Mouse (Mus musculus): ENCODE data around the gene Ddx60. TPM values are rescaled to one million over a fixed set of nuclear protein-coding genes. Genes with fewer than 3 reads are reported as not detected.
"Not testable (repeated sequence)": the region's sequence is repeated elsewhere in the genome, so short reads cannot be mapped to it uniquely, and the experiment has no call there.

The Ddx60 gene
- polyA plus RNA-seq, 1 experiment from 2014 or later: 0.29 TPM

GRCm38 (mm10) chr8:61964591-61965375, 36.9 kb downstream of the Ddx60 start:
- H3K9ac ChIP-seq (ENCODE audit: low read length); H3K27ac ChIP-seq (ENCODE audit: low read depth, low read length); H3K4me2 ChIP-seq (ENCODE audit: low read length); H3K27me3 ChIP-seq (replicated peaks; ENCODE audit: control insufficient read depth, insufficient read depth, low read length); DNase-seq (ENCODE audit: low spot score); H3K9me3 ChIP-seq (replicated peaks; ENCODE audit: control insufficient read depth, low read length); H3K36me3 ChIP-seq (ENCODE audit: control insufficient read depth, insufficient read depth, low read length); H3K4me3 ChIP-seq (ENCODE audit: low read depth, low read length); ATAC-seq; H3K4me1 ChIP-seq (ENCODE audit: control insufficient read depth, insufficient read depth, low read length): not testable (repeated sequence)
- WGBS: 91% methylated on average over 4 of the region's 4 CpGs

- H3K4me3 ChIP-seq (ENCODE audit: low read depth, low read length): no peak overlapping the region
- no peaks in the 10 kb centered on the region for H3K4me1 ChIP-seq (ENCODE audit: control insufficient read depth, insufficient read depth, low read length)
- H3K9me3 ChIP-seq (replicated peaks; ENCODE audit: control insufficient read depth, low read length): no peaks in the 10 kb centered on the region
- no peaks in the 10 kb centered on the region for H3K27me3 ChIP-seq (replicated peaks; ENCODE audit: control insufficient read depth, insufficient read depth, low read length)
- no peak overlapping the region for H3K27ac ChIP-seq (ENCODE audit: low read depth, low read length)
- DNase-seq (ENCODE audit: low spot score) (no peak), ATAC-seq (no peak)
- H3K36me3 ChIP-seq (ENCODE audit: control insufficient read depth, insufficient read depth, low read length): no peaks in the 10 kb centered on the region
- no peak overlapping the region for H3K9ac ChIP-seq (ENCODE audit: low read length)
- WGBS: 20% methylated on average over 3 of the region's 3 CpGs
- no peak overlapping the region for H3K4me2 ChIP-seq (ENCODE audit: low read length)
These were observed 41.7 kb downstream of the Ddx60 start for GRCm38 (mm10) chr8:61969581-61969980.

DNA sequence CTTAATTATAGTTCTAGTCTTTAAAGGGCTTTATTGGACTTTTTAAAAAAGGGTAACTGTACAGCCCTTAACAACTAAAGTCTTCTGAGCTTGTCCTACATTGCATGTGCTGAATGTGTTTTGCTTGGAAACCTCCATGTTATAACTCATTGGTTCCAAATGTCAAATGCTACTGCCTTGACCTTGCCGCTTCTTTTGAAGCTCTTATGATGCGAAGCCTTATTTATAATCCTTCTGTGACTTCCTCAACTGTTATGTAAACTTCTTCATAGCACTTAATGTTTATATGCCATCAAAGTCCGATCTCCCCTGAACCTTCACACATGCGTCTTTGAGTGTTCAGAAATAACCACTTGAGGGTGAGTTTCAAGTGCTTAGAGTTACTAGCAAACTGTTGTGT, 57.1 kb downstream of the Ddx60 start:
- Histone ChIP-seq H3K4me2 (ENCODE audit: low read length) (no peak overlapping the region), H3K9me3 (replicated peaks; ENCODE audit: control insufficient read depth, low read length) (no peaks in the 10 kb centered on the region), H3K9ac (ENCODE audit: low read length) (no peak overlapping the region), H3K4me3 (ENCODE audit: low read depth, low read length) (no peak overlapping the region), H3K4me1 (ENCODE audit: control insufficient read depth, insufficient read depth, low read length) (no peaks in the 10 kb centered on the region), H3K36me3 (ENCODE audit: control insufficient read depth, insufficient read depth, low read length) (no peaks in the 10 kb centered on the region), H3K27me3 (replicated peaks; ENCODE audit: control insufficient read depth, insufficient read depth, low read length) (no peaks in the 10 kb centered on the region), H3K27ac (ENCODE audit: low read depth, low read length) (no peak overlapping the region)
- no peak for ATAC-seq
- no peak for DNase-seq (ENCODE audit: low spot score)
- WGBS: 91% methylated on average over 4 of the region's 4 CpGs

DNA sequence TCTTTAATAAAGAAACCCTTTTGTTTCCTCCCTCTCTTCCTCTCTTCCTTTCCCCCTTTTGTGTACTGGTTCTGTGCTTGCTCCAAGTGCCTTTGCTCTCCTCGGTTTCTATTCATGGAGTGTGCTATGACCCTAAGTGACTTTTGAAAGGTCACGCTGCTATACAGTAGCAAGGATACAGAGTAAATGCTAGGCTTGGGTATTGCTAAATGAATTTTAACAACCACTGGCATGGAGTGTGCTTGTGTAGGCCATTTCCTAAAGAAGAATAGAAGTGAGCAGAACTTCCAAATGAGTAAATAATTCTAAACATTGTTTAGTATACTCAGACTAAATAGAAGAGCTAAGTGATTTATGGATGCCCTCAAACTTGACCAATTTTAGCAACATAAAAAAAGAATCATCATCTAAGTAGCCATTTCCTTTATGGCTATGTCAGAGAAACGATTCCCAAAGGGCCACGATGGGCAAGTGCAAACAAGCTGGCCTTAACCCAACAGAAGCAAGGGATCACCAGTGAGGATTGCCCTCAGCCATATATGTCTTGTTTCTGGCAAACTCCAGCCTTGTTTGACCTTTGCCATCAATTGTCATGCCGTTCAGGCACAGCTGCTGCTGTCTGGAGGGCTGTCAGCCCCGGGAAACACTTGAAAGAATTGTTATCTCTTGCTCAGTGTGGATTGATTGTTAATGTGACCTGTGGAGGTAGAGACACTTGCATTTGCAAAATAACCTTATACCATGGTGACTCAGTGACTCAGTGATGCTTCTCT, 58.0 kb downstream of the Ddx60 start:
- H3K9me3 ChIP-seq (replicated peaks; ENCODE audit: control insufficient read depth, low read length): no peaks in the 10 kb centered on the region
- H3K4me3 ChIP-seq (ENCODE audit: low read depth, low read length): no peak overlapping the region
- no peak overlapping the region for H3K9ac ChIP-seq (ENCODE audit: low read length)
- H3K4me2 ChIP-seq (ENCODE audit: low read length): no peak overlapping the region
- no peaks in the 10 kb centered on the region for H3K36me3 ChIP-seq (ENCODE audit: control insufficient read depth, insufficient read depth, low read length)
- no peaks in the 10 kb centered on the region for H3K27me3 ChIP-seq (replicated peaks; ENCODE audit: control insufficient read depth, insufficient read depth, low read length)
- ATAC-seq (no peak), DNase-seq (ENCODE audit: low spot score) (no peak)
- H3K4me1 ChIP-seq (ENCODE audit: control insufficient read depth, insufficient read depth, low read length): no peaks in the 10 kb centered on the region
- no peak overlapping the region for H3K27ac ChIP-seq (ENCODE audit: low read depth, low read length)
- 86% methylated on average over 6 of the region's 6 CpGs for WGBS

GRCm38 (mm10) chr8:61989464-61989863, 61.6 kb downstream of the Ddx60 start:
- no peaks in the 10 kb centered on the region for H3K27me3 ChIP-seq (replicated peaks; ENCODE audit: control insufficient read depth, insufficient read depth, low read length)
- no peak overlapping the region for H3K4me3 ChIP-seq (ENCODE audit: low read depth, low read length)
- WGBS: 24% methylated on average over 6 of the region's 6 CpGs
- peak; percentile 57; the same call in 1 of the 2 replicates for ATAC-seq
- no peaks in the 10 kb centered on the region for H3K4me1 ChIP-seq (ENCODE audit: control insufficient read depth, insufficient read depth, low read length)
- peak; percentile 12 for DNase-seq (ENCODE audit: low spot score)
- no peak overlapping the region for H3K9ac ChIP-seq (ENCODE audit: low read length)
- H3K27ac ChIP-seq (ENCODE audit: low read depth, low read length): no peak overlapping the region
- H3K9me3 ChIP-seq (replicated peaks; ENCODE audit: control insufficient read depth, low read length): no peaks in the 10 kb centered on the region
- no peak overlapping the region for H3K4me2 ChIP-seq (ENCODE audit: low read length)
- no peaks in the 10 kb centered on the region for H3K36me3 ChIP-seq (ENCODE audit: control insufficient read depth, insufficient read depth, low read length)

DNA sequence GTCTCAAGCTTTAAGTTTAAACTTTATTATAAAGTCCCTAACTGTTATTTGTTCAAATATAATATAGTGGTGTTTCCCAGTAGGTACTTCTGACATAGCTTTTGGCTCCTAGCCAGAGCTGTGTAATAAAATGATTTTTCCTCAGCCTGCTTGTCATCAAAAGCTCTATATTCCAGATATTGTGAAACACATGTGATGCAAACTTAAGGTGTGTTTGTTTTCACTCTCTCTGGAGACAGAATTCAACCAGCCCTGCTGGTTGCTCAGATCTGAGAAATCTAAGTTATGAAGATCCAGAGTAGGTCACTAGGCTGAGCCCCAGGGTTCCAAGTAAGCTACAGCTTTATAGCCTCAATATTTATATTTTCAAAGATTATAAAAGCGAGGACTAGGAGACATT, 64.9 kb downstream of the Ddx60 start:
- no peak overlapping the region for H3K9ac ChIP-seq (ENCODE audit: low read length)
- DNase-seq (ENCODE audit: low spot score) (no peak), ATAC-seq (no peak)
- 84% methylated on average over 1 of the region's 1 CpGs for WGBS
- no peaks in the 10 kb centered on the region for H3K9me3 ChIP-seq (replicated peaks; ENCODE audit: control insufficient read depth, low read length)
- H3K4me2 ChIP-seq (ENCODE audit: low read length): no peak overlapping the region
- no peaks in the 10 kb centered on the region for H3K27me3 ChIP-seq (replicated peaks; ENCODE audit: control insufficient read depth, insufficient read depth, low read length)
- no peaks in the 10 kb centered on the region for H3K36me3 ChIP-seq (ENCODE audit: control insufficient read depth, insufficient read depth, low read length)
- no peak overlapping the region for H3K4me3 ChIP-seq (ENCODE audit: low read depth, low read length)
- H3K27ac ChIP-seq (ENCODE audit: low read depth, low read length): no peak overlapping the region
- H3K4me1 ChIP-seq (ENCODE audit: control insufficient read depth, insufficient read depth, low read length): no peaks in the 10 kb centered on the region

- Histone ChIP-seq H3K4me2 (ENCODE audit: low read length) (no peak overlapping the region), H3K27me3 (replicated peaks; ENCODE audit: control insufficient read depth, insufficient read depth, low read length) (no peaks in the 10 kb centered on the region), H3K4me3 (ENCODE audit: low read depth, low read length) (no peak overlapping the region), H3K9me3 (replicated peaks; ENCODE audit: control insufficient read depth, low read length) (no peaks in the 10 kb centered on the region), H3K36me3 (ENCODE audit: control insufficient read depth, insufficient read depth, low read length) (no peaks in the 10 kb centered on the region), H3K27ac (ENCODE audit: low read depth, low read length) (no peak overlapping the region), H3K9ac (ENCODE audit: low read length) (no peak overlapping the region), H3K4me1 (ENCODE audit: control insufficient read depth, insufficient read depth, low read length) (no peaks in the 10 kb centered on the region)
- 86% methylated on average over 2 of the region's 2 CpGs for WGBS
- no peak for DNase-seq (ENCODE audit: low spot score)
- no peak for ATAC-seq
These were observed 69.2 kb downstream of the Ddx60 start for GRCm38 (mm10) chr8:61997125-61997524.

GRCm38 (mm10) chr8:62014166-62014565, 86.3 kb downstream of the Ddx60 start:
- Histone ChIP-seq H3K4me3 (ENCODE audit: low read depth, low read length) (no peak overlapping the region), H3K27me3 (replicated peaks; ENCODE audit: control insufficient read depth, insufficient read depth, low read length) (no peaks in the 10 kb centered on the region), H3K9me3 (replicated peaks; ENCODE audit: control insufficient read depth, low read length) (no peaks in the 10 kb centered on the region), H3K27ac (ENCODE audit: low read depth, low read length) (no peak overlapping the region), H3K9ac (ENCODE audit: low read length) (no peak overlapping the region), H3K4me1 (ENCODE audit: control insufficient read depth, insufficient read depth, low read length) (no peaks in the 10 kb centered on the region), H3K36me3 (ENCODE audit: control insufficient read depth, insufficient read depth, low read length) (no peaks in the 10 kb centered on the region), H3K4me2 (ENCODE audit: low read length) (no peak overlapping the region)
- 93% methylated on average over 4 of the region's 4 CpGs for WGBS
- ATAC-seq: no peak
- no peak for DNase-seq (ENCODE audit: low spot score)

GRCm38 (mm10) chr8:62014582-62014981, 86.7 kb downstream of the Ddx60 start:
- H3K36me3 ChIP-seq (ENCODE audit: control insufficient read depth, insufficient read depth, low read length): no peaks in the 10 kb centered on the region
- H3K4me2 ChIP-seq (ENCODE audit: low read length): no peak overlapping the region
- H3K9ac ChIP-seq (ENCODE audit: low read length): no peak overlapping the region
- no peak overlapping the region for H3K27ac ChIP-seq (ENCODE audit: low read depth, low read length)
- 95% methylated on average over 4 of the region's 4 CpGs for WGBS
- no peaks in the 10 kb centered on the region for H3K27me3 ChIP-seq (replicated peaks; ENCODE audit: control insufficient read depth, insufficient read depth, low read length)
- no peak for DNase-seq (ENCODE audit: low spot score)
- no peak for ATAC-seq
- H3K4me3 ChIP-seq (ENCODE audit: low read depth, low read length): no peak overlapping the region
- no peaks in the 10 kb centered on the region for H3K4me1 ChIP-seq (ENCODE audit: control insufficient read depth, insufficient read depth, low read length)
- no peaks in the 10 kb centered on the region for H3K9me3 ChIP-seq (replicated peaks; ENCODE audit: control insufficient read depth, low read length)

All from forebrain, embryonic 14.5 days (tissue).